Mouse (Mus musculus): Measurements from ENCODE around the gene Cd24a. TPM values are rescaled to one million over a fixed set of nuclear protein-coding genes. Genes with fewer than 3 reads are reported as not detected.
A peak's percentile ranks its signal among the peaks of the same experiment; 100 is the strongest.

Gene Cd24a
- polyA plus RNA-seq, 1 experiment from 2014 or later: 461 TPM

- peak; percentile 45 for DNase-seq
- WGBS (ENCODE audit: insufficient replicate concordance): 55% methylated on average over 2 of the region's 2 CpGs
- Histone ChIP-seq H3K9ac (replicated peaks) (no peak overlapping the region), H3K4me1 (ENCODE audit: insufficient read depth) (peaks cover 24% of the 10 kb centered on the region; the same call in 1 of the 2 replicates), H3K27ac (ENCODE audit: low read depth) (peak overlapping the region; percentile 94), H3K4me3 (ENCODE audit: low read depth, low read length) (no peak overlapping the region), H3K4me2 (ENCODE audit: low read depth, low read length) (0 out of 2 replicates have a peak overlapping the region, but pooled peaks have one; percentile 13), H3K9me3 (ENCODE audit: low read length) (no peaks in the 10 kb centered on the region), H3K27me3 (ENCODE audit: insufficient read depth, low read length) (no peaks in the 10 kb centered on the region), H3K36me3 (replicated peaks; ENCODE audit: insufficient read depth, low read length) (peaks cover 3% of the 10 kb centered on the region; the same call in 1 of the 2 replicates)
- no peak for TF ChIP-seq CTCF (IDR thresholded peaks at IDR 0.05; ENCODE audit: low read depth)
- no peak for TF ChIP-seq EP300 (IDR thresholded peaks at IDR 0.05; ENCODE audit: low read depth)
- peak; percentile 84 for ATAC-seq
Measured at GRCm38 (mm10) chr10:43609958-43610357, 31.9 kb downstream of the Cd24a start.

GRCm38 (mm10) chr10:43611081-43611480 is 33.0 kb downstream of the Cd24a start:
- peaks cover 3% of the 10 kb centered on the region; the same call in 1 of the 2 replicates for H3K36me3 ChIP-seq (replicated peaks; ENCODE audit: insufficient read depth, low read length)
- peak overlapping the region; percentile 13; the same call in 1 of the 2 replicates for H3K4me2 ChIP-seq (ENCODE audit: low read depth, low read length)
- no peak overlapping the region for H3K9ac ChIP-seq (replicated peaks)
- DNase-seq (no peak), ATAC-seq (no peak)
- H3K4me3 ChIP-seq (ENCODE audit: low read depth, low read length): no peak overlapping the region
- peak overlapping the region; percentile 74 for H3K27ac ChIP-seq (ENCODE audit: low read depth)
- H3K4me1 ChIP-seq (ENCODE audit: insufficient read depth): peaks cover 24% of the 10 kb centered on the region; the same call in 1 of the 2 replicates
- TF ChIP-seq CTCF (IDR thresholded peaks at IDR 0.05; ENCODE audit: low read depth) (no peak), EP300 (IDR thresholded peaks at IDR 0.05; ENCODE audit: low read depth) (peak; percentile 79; the same call in 1 of the 2 replicates)
- no peaks in the 10 kb centered on the region for H3K27me3 ChIP-seq (ENCODE audit: insufficient read depth, low read length)
- H3K9me3 ChIP-seq (ENCODE audit: low read length): no peaks in the 10 kb centered on the region

DNA sequence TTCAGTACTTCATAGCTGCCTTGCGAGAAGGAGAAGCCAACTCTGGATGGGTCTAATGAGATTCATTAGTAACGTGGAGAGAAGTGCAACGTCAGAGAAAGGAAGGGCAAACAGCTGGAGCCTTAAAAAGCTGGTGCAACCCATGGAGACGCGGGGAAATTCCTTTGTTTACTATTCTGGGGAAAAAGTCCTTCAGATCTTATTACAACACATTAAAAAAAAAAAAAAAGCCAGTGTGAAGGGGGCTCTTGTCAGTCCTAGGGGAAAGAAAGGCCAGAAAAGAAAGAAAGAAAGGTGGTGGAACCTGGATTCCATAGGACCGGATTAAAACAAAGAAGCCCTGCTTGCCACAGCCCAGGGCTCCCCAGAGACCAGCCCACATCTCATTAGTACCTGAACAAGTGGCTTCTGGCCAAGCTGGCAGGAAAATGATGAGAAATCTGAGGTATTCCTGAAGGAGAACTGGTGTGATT is 41.0 kb downstream of the Cd24a start:
- 0 out of 2 replicates have a peak, but pooled peaks cover 3% of the 10 kb centered on the region for H3K36me3 ChIP-seq (replicated peaks; ENCODE audit: insufficient read depth, low read length)
- H3K27me3 ChIP-seq (ENCODE audit: insufficient read depth, low read length): no peaks in the 10 kb centered on the region
- DNase-seq (no peak), ATAC-seq (no peak)
- H3K27ac ChIP-seq (ENCODE audit: low read depth): 0 out of 2 replicates have a peak overlapping the region, but pooled peaks have one; percentile 11
- TF ChIP-seq EP300 (IDR thresholded peaks at IDR 0.05; ENCODE audit: low read depth): no peak
- TF ChIP-seq CTCF (IDR thresholded peaks at IDR 0.05; ENCODE audit: low read depth): no peak
- peaks cover 14% of the 10 kb centered on the region; the same call in 1 of the 2 replicates for H3K4me1 ChIP-seq (ENCODE audit: insufficient read depth)
- H3K9me3 ChIP-seq (ENCODE audit: low read length): no peaks in the 10 kb centered on the region
- H3K9ac ChIP-seq (replicated peaks): no peak overlapping the region
- WGBS (ENCODE audit: insufficient replicate concordance): 43% methylated on average over 6 of the region's 6 CpGs
- H3K4me2 ChIP-seq (ENCODE audit: low read depth, low read length): no peak overlapping the region
- H3K4me3 ChIP-seq (ENCODE audit: low read depth, low read length): no peak overlapping the region

GRCm38 (mm10) chr10:43619939-43620338 is 41.9 kb downstream of the Cd24a start:
- H3K27ac ChIP-seq (ENCODE audit: low read depth): peak overlapping the region; percentile 19; the same call in 1 of the 2 replicates
- H3K4me1 ChIP-seq (ENCODE audit: insufficient read depth): peaks cover 21% of the 10 kb centered on the region; the same call in 1 of the 2 replicates
- ATAC-seq (peak; percentile 38; the same call in 1 of the 2 replicates), DNase-seq (no peak)
- H3K9me3 ChIP-seq (ENCODE audit: low read length): no peaks in the 10 kb centered on the region
- H3K27me3 ChIP-seq (ENCODE audit: insufficient read depth, low read length): no peaks in the 10 kb centered on the region
- WGBS (ENCODE audit: insufficient replicate concordance): 59% methylated on average over 2 of the region's 2 CpGs
- no peak overlapping the region for H3K4me3 ChIP-seq (ENCODE audit: low read depth, low read length)
- H3K9ac ChIP-seq (replicated peaks): 0 out of 2 replicates have a peak overlapping the region, but pooled peaks have one; percentile 13
- H3K36me3 ChIP-seq (replicated peaks; ENCODE audit: insufficient read depth, low read length): no peaks in the 10 kb centered on the region
- TF ChIP-seq EP300 (IDR thresholded peaks at IDR 0.05; ENCODE audit: low read depth) (no peak), CTCF (IDR thresholded peaks at IDR 0.05; ENCODE audit: low read depth) (no peak)
- no peak overlapping the region for H3K4me2 ChIP-seq (ENCODE audit: low read depth, low read length)

DNA sequence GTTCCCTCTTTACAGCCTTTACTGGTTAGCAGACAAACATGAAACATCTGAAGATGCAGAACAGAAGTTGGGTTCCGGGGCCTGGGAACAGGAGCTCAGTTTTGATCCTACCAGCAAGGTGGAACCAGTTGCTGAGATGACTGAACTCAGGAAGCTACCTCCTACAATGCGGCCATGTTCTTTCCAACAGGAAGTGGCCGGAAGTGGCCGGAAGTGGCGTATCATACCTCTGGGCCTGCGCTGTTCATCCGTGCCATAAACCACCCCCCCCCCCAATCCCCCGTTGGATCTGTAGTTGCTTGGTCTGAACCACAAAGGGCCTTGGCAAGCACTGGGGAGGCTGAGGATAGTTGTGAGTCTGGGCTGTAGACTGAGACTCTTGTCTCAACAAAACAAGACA is 45.4 kb downstream of the Cd24a start:
- H3K4me2 ChIP-seq (ENCODE audit: low read depth, low read length): no peak overlapping the region
- H3K36me3 ChIP-seq (replicated peaks; ENCODE audit: insufficient read depth, low read length): no peaks in the 10 kb centered on the region
- no peak for DNase-seq
- H3K27me3 ChIP-seq (ENCODE audit: insufficient read depth, low read length): no peaks in the 10 kb centered on the region
- H3K4me3 ChIP-seq (ENCODE audit: low read depth, low read length): no peak overlapping the region
- H3K9me3 ChIP-seq (ENCODE audit: low read length): peaks cover 5% of the 10 kb centered on the region; the same call in 1 of the 2 replicates
- H3K27ac ChIP-seq (ENCODE audit: low read depth): no peak overlapping the region
- no peak overlapping the region for H3K9ac ChIP-seq (replicated peaks)
- H3K4me1 ChIP-seq (ENCODE audit: insufficient read depth): peaks cover 29% of the 10 kb centered on the region; the same call in 1 of the 2 replicates
- TF ChIP-seq CTCF (IDR thresholded peaks at IDR 0.05; ENCODE audit: low read depth) (no peak), EP300 (IDR thresholded peaks at IDR 0.05; ENCODE audit: low read depth) (no peak)
- no peak for ATAC-seq
- WGBS (ENCODE audit: insufficient replicate concordance): 72% methylated on average over 8 of the region's 8 CpGs

DNA sequence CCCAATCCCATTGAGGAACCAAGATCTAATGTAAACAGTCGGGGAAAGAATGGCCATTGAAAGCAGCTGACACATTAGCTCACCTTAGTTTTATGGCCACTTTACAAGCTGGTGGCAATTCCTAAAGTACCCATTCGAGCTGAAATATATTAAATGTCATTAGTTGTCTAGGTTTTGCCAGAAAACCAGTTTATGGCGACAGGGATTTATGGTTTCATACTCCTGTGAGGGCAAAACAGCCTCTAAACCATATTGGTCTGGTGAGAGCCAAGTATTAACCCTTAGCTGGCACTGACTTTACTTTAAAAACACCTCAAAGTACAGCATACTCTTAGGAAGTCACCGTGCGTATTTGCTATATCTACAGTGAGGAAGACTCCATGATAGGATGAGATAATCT is 46.3 kb downstream of the Cd24a start:
- Histone ChIP-seq H3K27me3 (ENCODE audit: insufficient read depth, low read length) (no peaks in the 10 kb centered on the region), H3K36me3 (replicated peaks; ENCODE audit: insufficient read depth, low read length) (no peaks in the 10 kb centered on the region), H3K9ac (replicated peaks) (no peak overlapping the region), H3K4me1 (ENCODE audit: insufficient read depth) (peaks cover 25% of the 10 kb centered on the region), H3K4me3 (ENCODE audit: low read depth, low read length) (no peak overlapping the region), H3K4me2 (ENCODE audit: low read depth, low read length) (no peak overlapping the region), H3K27ac (ENCODE audit: low read depth) (peak overlapping the region; percentile 73), H3K9me3 (ENCODE audit: low read length) (peaks cover 5% of the 10 kb centered on the region; the same call in 1 of the 2 replicates)
- DNase-seq (no peak), ATAC-seq (no peak)
- 76% methylated on average over 5 of the region's 5 CpGs for WGBS (ENCODE audit: insufficient replicate concordance)
- TF ChIP-seq EP300 (IDR thresholded peaks at IDR 0.05; ENCODE audit: low read depth) (no peak), CTCF (IDR thresholded peaks at IDR 0.05; ENCODE audit: low read depth) (no peak)
